Mouse (Mus musculus) ES-Bruce4 (cell line): ENCODE results near the gene Dap.

ENCODE experiments used
- CTCF ChIP-seq: IDR thresholded peaks from one replicate; pipeline ENCODE4 v1.8.1; 2011; ENCODE audit warnings: low read depth, low read length
- POLR2A ChIP-seq: IDR thresholded peaks from one replicate; pipeline ENCODE4 v1.8.1; 2011; ENCODE audit warnings: low read length; ENCODE audit not compliant: insufficient read depth

DNA sequence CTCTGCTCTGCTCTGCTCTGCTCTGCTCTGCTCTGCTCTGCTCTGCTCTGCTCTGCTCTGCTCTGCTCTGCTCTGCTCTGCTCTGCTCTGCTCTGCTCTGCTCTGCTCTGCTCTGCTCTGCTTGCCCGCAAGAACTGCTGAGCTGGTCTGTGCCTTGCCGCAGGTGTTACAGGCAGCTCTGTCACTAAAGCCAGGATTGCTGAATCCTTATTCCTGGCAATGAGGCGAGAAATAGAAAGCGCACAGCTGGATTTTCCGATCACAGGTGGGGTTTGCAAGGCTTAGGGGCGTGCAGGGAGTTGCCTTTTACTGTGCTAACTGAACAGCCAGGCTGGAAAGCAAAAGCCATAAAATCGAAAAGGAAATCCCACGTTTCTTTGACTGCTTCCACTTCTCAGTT, 47.5 kb upstream of the Dap start:
- TF ChIP-seq CTCF: no peak
- TF ChIP-seq POLR2A: no peak
